Mouse (Mus musculus) spleen, adult 2 months (tissue): Measurements from ENCODE around the gene Icosl.

ENCODE experiments used
- CTCF ChIP-seq: fragments of 200-500 bp; IDR thresholded peaks from 2 replicates; pipeline ENCODE4 v1.5.1; 2011; ENCODE audit warnings: mild to moderate bottlenecking, inconsistent platforms; ENCODE audit not compliant: insufficient read depth, insufficient read length, insufficient replicate concordance; ENCODE audit errors: extremely low read depth
- POLR2A ChIP-seq: fragments of 200-500 bp; IDR thresholded peaks from 2 replicates; pipeline ENCODE4 v1.6.1; 2011; ENCODE audit warnings: low read depth, low read length, inconsistent platforms

DNA sequence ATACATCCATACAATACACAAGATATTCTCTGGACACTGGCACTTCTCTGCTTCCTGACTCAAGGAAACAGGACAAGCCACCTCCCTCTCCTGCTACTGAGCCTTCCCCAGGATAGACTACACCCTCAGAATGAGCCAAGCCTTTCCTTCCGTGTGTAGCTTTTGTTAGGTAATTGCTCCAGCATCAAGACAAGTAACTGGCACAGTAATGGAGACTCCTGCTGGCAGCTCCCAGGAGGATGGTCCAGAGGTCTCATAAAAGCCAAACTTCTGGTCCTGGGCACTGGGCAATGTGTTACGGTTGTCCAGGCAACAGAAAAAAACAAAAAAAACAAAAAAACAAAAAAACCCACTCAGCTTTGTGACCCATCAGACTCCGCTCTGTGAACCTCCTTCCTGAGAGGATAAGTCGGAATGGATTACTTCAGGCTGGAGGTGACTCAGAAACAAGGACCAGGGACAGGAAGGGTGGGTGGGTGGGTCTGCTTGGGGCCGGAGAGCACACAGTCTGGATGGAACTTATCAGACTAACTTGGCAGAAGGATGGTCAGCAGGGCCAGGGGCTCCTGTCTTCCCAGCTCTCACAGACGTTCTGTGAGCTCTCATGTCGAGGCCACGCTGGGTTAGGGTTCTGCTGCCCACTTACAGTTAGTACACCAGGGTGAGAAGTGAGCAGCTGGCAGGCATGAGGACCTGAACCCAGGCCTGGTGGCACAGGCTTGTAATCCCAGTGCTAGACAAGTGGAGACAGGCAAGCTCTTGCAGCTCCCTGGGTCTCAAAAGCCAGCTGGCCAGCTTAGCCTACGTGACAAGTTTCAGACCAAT, 58.2 kb downstream of the Icosl start:
- TF ChIP-seq POLR2A = no peak
- no peak for TF ChIP-seq CTCF
